Mouse (Mus musculus): ENCODE data around the gene Tanc2.

- TF ChIP-seq FLI1 (IDR thresholded peaks at IDR 0.05; ENCODE audit: low read length) (no peak), GATA1 (IDR thresholded peaks at IDR 0.05; ENCODE audit: borderline replicate concordance, low read length) (no peak)
These were observed 333.2 kb downstream of the Tanc2 start for GRCm38 (mm10) chr11:105922769-105923663.

All from megakaryocyte, embryonic 14.5 days (primary cell).